Mouse (Mus musculus) kidney, postnatal 0 days (tissue): Measurements from ENCODE around the gene Noct. TPM values are rescaled to one million over a fixed set of nuclear protein-coding genes. Genes with fewer than 3 reads are reported as not detected.
A peak's percentile ranks its signal among the peaks of the same experiment; 100 is the strongest.

Source experiments
- ATAC-seq: fragments of 200-750 bp; cut with Nextera tagmentation; replicated peaks from 2 replicates; pipeline ENCODE4 v1.8.0; 2017; ENCODE audit warnings: low read depth, moderate number of reproducible peaks, moderate TSS enrichment, moderate library complexity; ENCODE audit not compliant: low FRiP score
- DNase-seq: peaks from one replicate; pipeline ENCODE4 v3.0.0-alpha.2; 2016; ENCODE audit warnings: low spot score
- H3K27ac ChIP-seq: fragments of 300-500 bp; sonication (generic); 2 replicates; pipeline ENCODE4 v1.5.1; 2014; ENCODE audit warnings: mild to moderate bottlenecking
- H3K27me3 ChIP-seq: fragments of 300-500 bp; sonication (generic); 2 replicates; pipeline ENCODE4 v1.6.1; 2014; ENCODE audit warnings: low read length, mixed read lengths; ENCODE audit not compliant: insufficient read depth
- H3K36me3 ChIP-seq: fragments of 300-500 bp; sonication (generic); 2 replicates; pipeline ENCODE4 v1.6.1; 2014; ENCODE audit warnings: low read length, mixed read lengths; ENCODE audit not compliant: insufficient read depth
- H3K4me1 ChIP-seq: fragments of 300-500 bp; sonication (generic); replicated peaks from 2 replicates; pipeline ENCODE4 v1.6.1; 2014; ENCODE audit warnings: antibody characterized with exemption, low read length, mixed read lengths; ENCODE audit not compliant: insufficient read depth
- H3K4me2 ChIP-seq: fragments of 300-500 bp; sonication (generic); 2 replicates; pipeline ENCODE4 v1.6.1; 2014; ENCODE audit warnings: mild to moderate bottlenecking, low read length, moderate library complexity, mixed read lengths
- H3K4me3 ChIP-seq: fragments of 300-500 bp; sonication (generic); replicated peaks from 2 replicates; pipeline ENCODE4 v1.5.1; 2014; ENCODE audit warnings: low read depth, low read length
- H3K9ac ChIP-seq: fragments of 300-500 bp; sonication (generic); 2 replicates; pipeline ENCODE4 v1.6.1; 2014; ENCODE audit warnings: low read depth, low read length
- H3K9me3 ChIP-seq: fragments of 300-500 bp; sonication (generic); replicated peaks from 2 replicates; pipeline ENCODE4 v1.6.1; 2016; ENCODE audit warnings: low read length, inconsistent platforms, mixed read lengths
- CTCF ChIP-seq: IDR thresholded peaks from 2 replicates; pipeline ENCODE4 v1.5.1; 2016; ENCODE audit warnings: antibody characterized with exemption, low read depth, mild to moderate bottlenecking, moderate library complexity
- WGBS: fragments of 180-500 bp; shearing (Covaris S2); extraction: QIAGEN DNeasy Blood & Tissue Kit; methylation state at CpG from one replicate; pipeline ENCODE4 v1.1.7; 2014; 5-methylcytosine and 5-hydroxymethylcytosine counted together
- microRNA-seq: library from miRNA; unstranded; fragments of <30 nt; microRNA quantifications from one replicate; pipeline ENCODE4, GENCODE M21; 2016
- polyA plus RNA-seq: library from polyadenylated mRNA; unstranded; fragments of >200 nt; fragmentation: Nextera tagmentation; extraction: Ambion mirVana; gene quantifications from 2 replicates; pipeline ENCODE4 v1.2.1, GENCODE M21; 2015

The Noct gene
- polyA plus RNA-seq, 1 experiment from 2014 or later, result 7.1 TPM

DNA sequence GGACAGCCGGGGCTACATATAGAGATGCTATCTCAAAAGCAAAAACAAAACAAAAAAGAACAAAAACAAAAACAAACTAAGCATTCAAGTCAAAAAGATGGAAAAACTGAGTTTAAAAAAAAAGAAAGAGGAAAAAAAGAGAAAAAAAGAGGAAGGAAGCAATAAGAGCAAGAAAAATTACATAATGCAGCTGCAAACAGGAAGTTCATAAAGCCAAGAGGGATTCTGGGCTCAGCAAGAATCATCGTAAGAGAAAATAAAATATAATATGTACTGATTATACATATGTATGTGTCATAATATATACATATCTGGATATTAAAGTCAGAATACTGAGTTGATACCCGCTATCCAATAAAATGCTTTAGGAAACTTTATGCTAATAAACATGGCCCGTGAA lies 57.5 kb downstream of the Noct start:
- no peak for TF ChIP-seq CTCF
- H3K9me3 ChIP-seq, result no peaks in the 10 kb centered on the region
- no peak for DNase-seq
- no peak overlapping the region for H3K9ac ChIP-seq
- no peak overlapping the region for H3K27ac ChIP-seq
- H3K27me3 ChIP-seq, result no peaks in the 10 kb centered on the region
- no peak for ATAC-seq
- H3K4me2 ChIP-seq, result no peak overlapping the region
- H3K4me3 ChIP-seq, result no peak overlapping the region
- WGBS, result 95% methylated on average over 4 of the region's 4 CpGs
- 0 out of 2 replicates have a peak, but pooled peaks cover 4% of the 10 kb centered on the region for H3K4me1 ChIP-seq
- no peaks in the 10 kb centered on the region for H3K36me3 ChIP-seq

DNA sequence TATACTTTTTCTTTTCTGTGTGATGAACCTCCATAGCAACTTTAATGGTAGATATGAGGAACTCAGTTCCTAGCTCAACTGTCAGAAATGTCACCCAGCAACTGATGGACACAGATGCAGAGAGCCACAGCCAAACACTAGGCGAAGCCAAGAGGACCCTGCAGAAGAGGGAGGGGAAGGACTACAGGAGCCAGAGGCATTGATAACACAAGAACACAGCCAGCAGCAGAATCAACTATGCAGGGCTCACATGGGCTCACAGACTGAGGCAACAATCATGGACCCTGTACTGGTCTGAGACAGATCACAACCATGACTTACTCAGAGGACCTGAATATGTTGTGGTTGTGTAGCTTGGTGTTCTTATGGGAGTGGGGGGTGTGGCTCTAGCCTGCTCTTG lies 60.1 kb downstream of the Noct start:
- ATAC-seq (no peak), DNase-seq (no peak)
- Histone ChIP-seq H3K4me3 (no peak overlapping the region), H3K9ac (no peak overlapping the region), H3K4me2 (no peak overlapping the region), H3K36me3 (no peaks in the 10 kb centered on the region), H3K27ac (no peak overlapping the region), H3K4me1 (no peaks in the 10 kb centered on the region), H3K27me3 (no peaks in the 10 kb centered on the region), H3K9me3 (no peaks in the 10 kb centered on the region)
- TF ChIP-seq CTCF, result no peak
- 48% methylated on average over 1 of the region's 1 CpGs for WGBS

DNA sequence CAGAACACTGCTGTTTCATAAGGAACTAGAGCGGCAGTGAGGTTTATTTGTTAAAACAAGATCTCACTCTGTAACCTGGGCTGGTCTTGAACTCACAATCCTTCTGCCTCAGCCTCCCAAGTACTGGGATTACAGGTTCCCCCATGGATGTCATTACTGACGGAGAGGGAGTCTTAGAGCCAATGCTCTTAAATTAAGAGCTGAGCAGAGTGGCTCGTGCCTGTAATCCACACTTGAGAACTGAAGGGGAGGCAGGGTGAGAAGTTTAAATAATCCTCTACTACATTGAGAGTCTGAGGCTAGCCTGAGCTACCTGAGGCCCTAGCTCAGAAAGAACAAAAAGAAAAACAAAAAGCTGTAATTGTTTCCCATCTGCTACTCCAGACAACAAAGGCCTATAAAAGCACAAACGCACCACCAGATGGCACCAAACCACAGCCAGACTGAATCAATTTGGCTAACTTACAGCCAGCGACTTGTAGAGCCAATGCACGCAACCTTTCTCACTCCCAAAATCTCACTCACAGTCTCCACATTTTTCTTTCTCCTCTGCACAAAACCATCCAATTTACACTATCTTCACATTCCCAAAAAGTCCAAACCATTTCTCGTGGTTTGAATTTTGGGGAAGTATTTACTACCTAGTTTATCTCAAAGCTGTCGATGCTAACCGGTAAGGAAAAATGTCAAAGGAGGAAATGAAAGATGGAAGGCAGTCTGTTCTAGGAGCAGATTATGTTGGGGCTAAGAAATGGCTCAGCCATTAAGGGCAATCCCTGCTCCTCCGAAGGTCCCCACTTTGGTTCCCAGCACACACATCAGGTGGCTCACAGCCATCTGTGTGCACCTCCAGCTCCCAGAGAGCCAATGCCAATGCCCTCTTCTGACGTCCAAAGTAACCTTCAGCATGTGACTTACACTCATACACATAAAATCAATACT lies 64.9 kb downstream of the Noct start:
- H3K9ac ChIP-seq, result no peak overlapping the region
- no peaks in the 10 kb centered on the region for H3K36me3 ChIP-seq
- no peaks in the 10 kb centered on the region for H3K9me3 ChIP-seq

DNA sequence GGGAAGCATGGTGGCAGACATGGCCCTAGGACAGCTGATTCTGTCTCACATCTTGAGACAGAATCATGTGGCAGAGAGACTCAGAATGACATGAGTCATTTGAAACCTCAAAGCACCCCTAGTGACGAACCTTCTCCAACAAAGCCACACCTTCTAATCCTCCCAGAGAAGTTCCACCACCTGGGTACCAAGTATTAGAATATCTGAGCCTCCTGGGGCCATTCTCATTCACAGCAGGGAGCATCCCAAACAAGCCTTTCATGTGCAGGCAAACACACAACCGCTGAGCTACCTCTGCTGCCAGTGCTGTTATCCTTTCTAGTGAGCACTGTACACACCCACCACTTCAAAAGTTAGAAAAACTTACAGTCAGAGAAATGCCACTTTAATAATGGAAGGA lies 70.0 kb downstream of the Noct start:
- Histone ChIP-seq H3K4me1 (no peaks in the 10 kb centered on the region), H3K27me3 (no peaks in the 10 kb centered on the region), H3K4me2 (no peak overlapping the region), H3K9ac (no peak overlapping the region), H3K36me3 (no peaks in the 10 kb centered on the region), H3K4me3 (no peak overlapping the region), H3K9me3 (no peaks in the 10 kb centered on the region), H3K27ac (no peak overlapping the region)
- DNase-seq (no peak), ATAC-seq (no peak)
- WGBS, result 63% methylated on average over 2 of the region's 2 CpGs
- no peak for TF ChIP-seq CTCF

More for the DNA sequence above, 64.9 kb downstream of the Noct start:
- Histone ChIP-seq H3K27me3 (no peaks in the 10 kb centered on the region), H3K4me2 (no peak overlapping the region), H3K4me1 (no peaks in the 10 kb centered on the region), H3K27ac (no peak overlapping the region), H3K4me3 (no peak overlapping the region)
- WGBS, result 50% methylated on average over 11 of the region's 11 CpGs
- ATAC-seq (no peak), DNase-seq (peak; percentile 92)
- TF ChIP-seq CTCF, result peak; percentile 91

DNA sequence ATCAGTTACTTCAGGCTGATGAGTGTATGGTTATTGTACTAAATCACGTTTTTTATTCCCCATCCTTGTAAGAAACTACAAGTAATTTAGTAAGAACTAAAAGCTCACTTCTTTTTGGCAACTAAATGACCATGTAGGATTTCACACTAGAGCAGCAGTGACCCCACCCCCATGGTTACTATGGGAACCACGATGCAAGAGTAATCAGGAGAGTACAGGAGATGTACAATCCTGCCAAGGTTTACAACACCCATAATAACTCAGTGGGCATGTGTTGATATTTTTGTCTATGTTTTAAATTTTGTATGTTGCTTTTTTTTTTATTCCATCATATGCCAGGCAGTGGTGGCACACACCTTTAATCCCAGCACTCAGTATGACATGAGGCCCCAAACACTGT lies 71.0 kb downstream of the Noct start:
- no peak overlapping the region for H3K27ac ChIP-seq
- TF ChIP-seq CTCF, result no peak
- no peak overlapping the region for H3K4me3 ChIP-seq
- DNase-seq, result no peak
- H3K9ac ChIP-seq, result no peak overlapping the region
- WGBS, result 72% methylated on average over 2 of the region's 2 CpGs
- no peaks in the 10 kb centered on the region for H3K27me3 ChIP-seq
- H3K9me3 ChIP-seq, result no peaks in the 10 kb centered on the region
- H3K36me3 ChIP-seq, result no peaks in the 10 kb centered on the region
- no peaks in the 10 kb centered on the region for H3K4me1 ChIP-seq
- no peak overlapping the region for H3K4me2 ChIP-seq
- no peak for ATAC-seq

DNA sequence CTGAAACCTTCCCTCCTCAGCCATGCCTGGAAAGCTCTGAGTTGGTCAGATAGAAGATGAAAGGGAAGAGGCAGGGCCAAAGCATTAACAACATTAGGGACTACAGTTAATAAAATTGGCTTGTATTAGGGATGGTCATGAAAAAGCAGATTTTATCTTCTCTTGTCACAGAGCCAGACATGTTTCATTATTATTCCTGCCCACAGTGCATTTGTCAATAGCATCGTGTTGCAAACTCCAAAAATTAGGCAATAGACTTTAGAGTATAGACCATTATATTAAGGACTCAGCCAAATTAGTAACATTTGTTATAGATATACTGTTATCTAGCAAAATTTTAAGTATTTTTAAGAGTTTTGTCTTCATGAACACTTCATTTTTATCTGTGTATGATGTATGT lies 72.5 kb downstream of the Noct start:
- 52% methylated on average over 1 of the region's 1 CpGs for WGBS
- no peak for ATAC-seq

More for the DNA sequence above, 72.5 kb downstream of the Noct start:
- DNase-seq, result no peak
- Histone ChIP-seq H3K4me2 (no peak overlapping the region), H3K4me1 (no peaks in the 10 kb centered on the region), H3K36me3 (no peaks in the 10 kb centered on the region), H3K9ac (no peak overlapping the region), H3K27me3 (no peaks in the 10 kb centered on the region), H3K4me3 (no peak overlapping the region), H3K9me3 (no peaks in the 10 kb centered on the region), H3K27ac (no peak overlapping the region)
- TF ChIP-seq CTCF, result no peak

Small RNAs within 50 kb of the gene (microRNA-seq; reads per million reads assigned to microRNA genes)
- not detected for gene Gm24282

Other genes starting within 250 kb of the Noct start
- 56.2 and 60.3 TPM in 2 replicates for gene Elf2, start 116.2 kb downstream of the Noct start, polyA plus RNA-seq
- 0.76 and 0.88 TPM in 2 replicates for gene Mgarp, start 172.3 kb downstream of the Noct start, polyA plus RNA-seq
- gene Ndufc1, start 184.5 kb downstream of the Noct start, polyA plus RNA-seq, result 1,354 and 1,434 TPM in 2 replicates
- 26.5 and 26.6 TPM in 2 replicates for gene Naa15, start 190.7 kb downstream of the Noct start, polyA plus RNA-seq